Mouse (Mus musculus): Measurements from ENCODE around the gene Olfr1118.

DNA sequence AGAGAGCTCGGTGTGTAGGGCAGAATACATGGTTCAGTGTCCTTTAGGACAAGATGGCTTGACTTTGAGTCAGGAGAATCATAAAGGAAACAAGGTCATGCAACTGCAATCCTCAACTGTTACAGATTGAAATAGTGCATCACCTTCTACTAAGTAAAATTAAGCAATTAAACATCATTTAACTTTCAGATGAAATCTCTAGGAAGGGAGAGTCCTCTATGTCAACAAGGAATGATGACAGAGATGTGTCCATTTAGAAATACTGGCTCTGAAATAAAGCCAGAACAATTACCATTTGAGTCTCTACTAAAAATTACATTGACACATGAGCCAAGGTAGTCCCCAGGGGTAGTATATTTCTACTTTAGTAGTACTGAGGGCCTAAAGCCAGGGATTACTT is 40.1 kb upstream of the Olfr1118 start, which contains the start of gene Olfr1116:
- TF ChIP-seq POLR2A (IDR thresholded peaks at IDR 0.05; ENCODE audit: borderline replicate concordance, low read depth, low read length) (no peak), CTCF (IDR thresholded peaks at IDR 0.05; ENCODE audit: low read depth, low read length) (no peak)
